ENCODE assay signal across 8 mouse cellular contexts in genomic region chr19:38056276-38056675, GRCm38 (mm10). TPM values are rescaled to one million over a fixed set of nuclear protein-coding genes. Genes with fewer than 3 reads are reported as not detected.
A peak's percentile ranks its signal among the peaks of the same experiment; 100 is the strongest.
DNase-seq lines count a peak whose midpoint lies in the region; ATAC-seq lines count a peak whose summit lies in the region.

No protein-coding gene starts in this region.

- peaks cover 16% of the 10 kb centered on the region for H3K4me1 ChIP-seq in lung, embryonic 16.5 days (replicated peaks; ENCODE audit: control insufficient read depth, insufficient read depth, low read length)
- H3K4me1 ChIP-seq in forebrain, embryonic 11.5 days (replicated peaks; ENCODE audit: control insufficient read depth, insufficient read depth, low read length) = peaks cover 5% of the 10 kb centered on the region; the same call in 1 of the 2 replicates
- peaks cover 22% of the 10 kb centered on the region for H3K4me1 ChIP-seq in limb, embryonic 10.5 days
- H3K4me1 ChIP-seq in stomach, embryonic 14.5 days (ENCODE audit: control insufficient read depth, insufficient read depth, low read length) = peaks cover 7% of the 10 kb centered on the region; the same call in 1 of the 2 replicates

- H3K27ac ChIP-seq in lung, embryonic 16.5 days (ENCODE audit: low read length) = no peak overlapping the region
- no peak overlapping the region for H3K27ac ChIP-seq in forebrain, embryonic 11.5 days (ENCODE audit: low read depth, low read length)
- H3K27ac ChIP-seq in limb, embryonic 10.5 days = no peak overlapping the region
- H3K27ac ChIP-seq in stomach, embryonic 14.5 days (ENCODE audit: low read length) = no peak overlapping the region

- intact Hi-C loops in gastrocnemius, postnatal 36 days (cut with DNase I) = no loop called here

- peak overlapping the region; percentile 60 for H3K4me2 ChIP-seq in lung, embryonic 16.5 days (ENCODE audit: low read depth, low read length)
- H3K4me2 ChIP-seq in forebrain, embryonic 11.5 days (ENCODE audit: low read depth, low read length, severe bottlenecking) = peak overlapping the region; percentile 67
- peak overlapping the region; percentile 72 for H3K4me2 ChIP-seq in stomach, embryonic 14.5 days (replicated peaks; ENCODE audit: low read depth, low read length)

- H3K9ac ChIP-seq in lung, embryonic 16.5 days (ENCODE audit: low read length) = peak overlapping the region; percentile 39; the same call in 1 of the 2 replicates
- peak overlapping the region; percentile 38; the same call in 1 of the 2 replicates for H3K9ac ChIP-seq in forebrain, embryonic 11.5 days (ENCODE audit: low read length)
- H3K9ac ChIP-seq in stomach, embryonic 14.5 days (replicated peaks; ENCODE audit: low read depth, low read length) = no peak overlapping the region

- H3K36me3 ChIP-seq in lung, embryonic 16.5 days (ENCODE audit: control insufficient read depth, insufficient read depth, low read length) = peaks cover 24% of the 10 kb centered on the region
- H3K36me3 ChIP-seq in forebrain, embryonic 11.5 days (ENCODE audit: control insufficient read depth, insufficient read depth, low read length) = peaks cover 5% of the 10 kb centered on the region; the same call in 1 of the 2 replicates
- H3K36me3 ChIP-seq in limb, embryonic 10.5 days = peaks cover 46% of the 10 kb centered on the region
- peaks cover 22% of the 10 kb centered on the region for H3K36me3 ChIP-seq in stomach, embryonic 14.5 days (ENCODE audit: control insufficient read depth, insufficient read depth, low read length)

- no peaks in the 10 kb centered on the region for H3K9me3 ChIP-seq in lung, embryonic 16.5 days (ENCODE audit: control insufficient read depth, low read length)
- no peaks in the 10 kb centered on the region for H3K9me3 ChIP-seq in forebrain, embryonic 11.5 days (ENCODE audit: control insufficient read depth, low read length)
- no peaks in the 10 kb centered on the region for H3K9me3 ChIP-seq in limb, embryonic 10.5 days (replicated peaks)
- H3K9me3 ChIP-seq in stomach, embryonic 14.5 days (ENCODE audit: control insufficient read depth, low read depth, low read length) = no peaks in the 10 kb centered on the region

- ATAC-seq in lung, embryonic 16.5 days (ENCODE audit: low read depth) = no peak
- ATAC-seq in forebrain, embryonic 11.5 days (replicated peaks; ENCODE audit: low FRiP score) = no peak
- no peak for ATAC-seq in stomach, embryonic 14.5 days (ENCODE audit: insufficient number of reproducible peaks, insufficient read depth, low FRiP score, low read depth)
- no peak for ATAC-seq in erythroblast, adult 5-6 weeks (replicated peaks; ENCODE audit: low FRiP score, poor library complexity, severe bottlenecking)

- peak overlapping the region; percentile 67 for H3K4me3 ChIP-seq in lung, embryonic 16.5 days (ENCODE audit: low read length)
- H3K4me3 ChIP-seq in forebrain, embryonic 11.5 days (ENCODE audit: low read depth, low read length) = peak overlapping the region; percentile 75
- H3K4me3 ChIP-seq in limb, embryonic 10.5 days = peak overlapping the region; percentile 81
- H3K4me3 ChIP-seq in stomach, embryonic 14.5 days (ENCODE audit: low read depth, low read length) = peak overlapping the region; percentile 77

- no peak for DNase-seq in lung, adult 18-20 months
- no peak for DNase-seq in forebrain, embryonic 11.5 days (ENCODE audit: low spot score)
- DNase-seq in limb, embryonic 10.5 days (ENCODE audit: low spot score) = no peak
- no peak for DNase-seq in gastrocnemius, postnatal 36 days
- DNase-seq in cerebellum, adult 9-10 months = no peak

- 43% methylated on average over 3 of the region's 3 CpGs for WGBS in lung, embryonic 16.5 days
- 54% methylated on average over 3 of the region's 3 CpGs for WGBS in forebrain, embryonic 11.5 days
- WGBS in limb, embryonic 10.5 days = 73% methylated on average over 3 of the region's 3 CpGs
- 42% methylated on average over 3 of the region's 3 CpGs for WGBS in stomach, embryonic 14.5 days

- no peaks in the 10 kb centered on the region for H3K27me3 ChIP-seq in lung, embryonic 16.5 days (ENCODE audit: control insufficient read depth, insufficient read depth, low read depth, low read length)
- H3K27me3 ChIP-seq in forebrain, embryonic 11.5 days (ENCODE audit: control insufficient read depth, insufficient read depth, low read length) = no peaks in the 10 kb centered on the region
- no peaks in the 10 kb centered on the region for H3K27me3 ChIP-seq in limb, embryonic 10.5 days (ENCODE audit: low read depth, poor library complexity, severe bottlenecking)
- H3K27me3 ChIP-seq in stomach, embryonic 14.5 days (ENCODE audit: control insufficient read depth, insufficient read depth, low read length) = no peaks in the 10 kb centered on the region

RNA-seq across cellular contexts. Expression of gene Cep55, which starts 1.5 kb away (rescaled TPM):
- 44.5 and 46.8 TPM in 2 replicates for polyA plus RNA-seq in lung, embryonic 16.5 days (2015; fragmentation: Nextera tagmentation; extraction: Ambion mirVana)
- 51.6 and 61.3 TPM in 2 replicates for polyA plus RNA-seq in forebrain, embryonic 11.5 days (2014; fragmentation: Nextera tagmentation; extraction: Ambion mirVana)
- 27.3 and 33.1 TPM in 2 replicates for polyA plus RNA-seq in limb, embryonic 10.5 days (2016; fragmentation: Nextera tagmentation; extraction: Ambion mirVana)
- polyA plus RNA-seq in stomach, embryonic 14.5 days (2014; fragmentation: Nextera tagmentation; extraction: Ambion mirVana) = 28.5 and 33.3 TPM in 2 replicates
- under 1 TPM; 0.30 to 0.31 TPM for total RNA-seq in gastrocnemius, postnatal 36 days (2021)
- total RNA-seq in erythroblast, adult 5-6 weeks (2015; ENCODE audit: low replicate concordance) = 13.6 and 16.5 TPM in 2 replicates
- total RNA-seq in erythroblast, adult 5-6 weeks (2017; ENCODE audit: low replicate concordance) = 6.8 and 17.1 TPM in 2 replicates

RNA-seq across cellular contexts. Expression of gene Myof, which starts 12.9 kb away (rescaled TPM):
- 32.3 and 35.2 TPM in 2 replicates for polyA plus RNA-seq in lung, embryonic 16.5 days (2015; fragmentation: Nextera tagmentation; extraction: Ambion mirVana)
- 4.7 and 4.9 TPM in 2 replicates for polyA plus RNA-seq in forebrain, embryonic 11.5 days (2014; fragmentation: Nextera tagmentation; extraction: Ambion mirVana)
- 0.89 and 1.8 TPM in 2 replicates for polyA plus RNA-seq in limb, embryonic 10.5 days (2016; fragmentation: Nextera tagmentation; extraction: Ambion mirVana)
- polyA plus RNA-seq in stomach, embryonic 14.5 days (2014; fragmentation: Nextera tagmentation; extraction: Ambion mirVana) = 22.7 and 25.1 TPM in 2 replicates
- total RNA-seq in gastrocnemius, postnatal 36 days (2021) = 1 to 10 TPM; 4.5 to 5.6 TPM
- 0.96 and 7.7 TPM in 2 replicates for total RNA-seq in erythroblast, adult 5-6 weeks (2015; ENCODE audit: low replicate concordance)
- 0.70 and 1.5 TPM in 2 replicates for total RNA-seq in erythroblast, adult 5-6 weeks (2017; ENCODE audit: low replicate concordance)

RNA-seq across cellular contexts. Expression of gene Ffar4, which starts 40.6 kb away (rescaled TPM):
- 3.4 and 4.4 TPM in 2 replicates for polyA plus RNA-seq in lung, embryonic 16.5 days (2015; fragmentation: Nextera tagmentation; extraction: Ambion mirVana)
- not detected in 2 replicates for polyA plus RNA-seq in forebrain, embryonic 11.5 days (2014; fragmentation: Nextera tagmentation; extraction: Ambion mirVana)
- polyA plus RNA-seq in limb, embryonic 10.5 days (2016; fragmentation: Nextera tagmentation; extraction: Ambion mirVana) = 0.41 and 0.59 TPM in 2 replicates
- polyA plus RNA-seq in stomach, embryonic 14.5 days (2014; fragmentation: Nextera tagmentation; extraction: Ambion mirVana) = 4.3 and 6.2 TPM in 2 replicates
- total RNA-seq in gastrocnemius, postnatal 36 days (2021) = not detected
- not detected in 2 replicates for total RNA-seq in erythroblast, adult 5-6 weeks (2015; ENCODE audit: low replicate concordance)
- total RNA-seq in erythroblast, adult 5-6 weeks (2017; ENCODE audit: low replicate concordance) = not detected in 2 replicates
